Mouse (Mus musculus): Measurements from ENCODE around the gene Smarcb1. TPM values are rescaled to one million over a fixed set of nuclear protein-coding genes. Genes with fewer than 3 reads are reported as not detected.
A peak's percentile ranks its signal among the peaks of the same experiment; 100 is the strongest.

The Smarcb1 gene
- polyA plus RNA-seq, 1 experiment, result 82.1 TPM

DNA sequence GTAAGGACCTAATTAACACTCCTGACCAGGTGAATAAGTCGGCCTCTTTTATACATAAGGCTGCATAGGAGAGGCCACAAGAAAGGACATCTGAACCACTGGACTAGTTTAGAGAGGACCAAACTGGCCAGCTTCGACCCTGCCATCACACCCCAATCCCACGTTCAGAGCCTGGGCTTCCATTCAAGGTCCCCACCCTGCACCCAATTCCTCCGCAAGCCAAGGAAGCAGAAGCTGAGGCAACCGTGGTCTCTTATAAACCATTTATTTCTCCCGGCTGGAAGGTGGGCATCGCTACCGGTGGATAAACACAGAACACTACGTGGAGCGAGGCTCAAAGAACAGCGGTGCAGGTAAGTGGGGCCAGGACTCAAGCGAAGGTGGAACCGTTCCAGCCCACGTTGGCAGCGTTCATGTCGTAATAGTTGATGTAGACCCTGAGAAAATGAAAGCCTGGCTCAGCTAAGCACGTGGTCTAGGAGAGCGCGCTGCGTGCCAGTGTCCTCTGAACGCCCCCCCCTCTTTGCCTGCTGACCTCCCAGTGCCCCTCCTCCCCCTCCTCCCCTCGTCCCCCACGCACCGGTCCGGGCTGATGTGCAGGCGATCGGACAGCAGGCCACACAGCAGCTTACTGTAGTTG is 62.2 kb downstream of the Smarcb1 start:
- DNase-seq (ENCODE audit: extremely low spot score in 1 of 2, low spot score in 1 of 2), result no peak

DNA sequence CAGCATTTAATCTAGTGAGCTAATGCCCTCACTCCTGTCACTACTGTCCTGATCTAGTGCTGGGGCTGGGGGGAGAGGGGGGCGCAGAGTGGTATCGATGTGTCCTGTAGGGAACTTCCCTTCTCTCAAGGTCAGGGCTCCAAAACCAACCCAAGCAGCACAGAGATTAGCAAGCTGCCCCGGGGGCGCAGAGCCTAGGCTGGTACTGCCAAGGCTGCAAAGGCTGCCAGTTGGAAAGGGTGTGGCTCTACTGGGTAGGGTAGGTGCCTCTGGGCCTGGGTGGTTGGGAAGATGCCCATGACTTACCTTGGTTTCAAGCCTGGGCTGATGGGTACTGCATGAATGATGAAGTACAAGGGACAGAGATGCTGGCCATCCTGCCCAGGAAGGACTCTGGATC is 63.8 kb downstream of the Smarcb1 start:
- DNase-seq (ENCODE audit: extremely low spot score in 1 of 2, low spot score in 1 of 2), result no peak

DNA sequence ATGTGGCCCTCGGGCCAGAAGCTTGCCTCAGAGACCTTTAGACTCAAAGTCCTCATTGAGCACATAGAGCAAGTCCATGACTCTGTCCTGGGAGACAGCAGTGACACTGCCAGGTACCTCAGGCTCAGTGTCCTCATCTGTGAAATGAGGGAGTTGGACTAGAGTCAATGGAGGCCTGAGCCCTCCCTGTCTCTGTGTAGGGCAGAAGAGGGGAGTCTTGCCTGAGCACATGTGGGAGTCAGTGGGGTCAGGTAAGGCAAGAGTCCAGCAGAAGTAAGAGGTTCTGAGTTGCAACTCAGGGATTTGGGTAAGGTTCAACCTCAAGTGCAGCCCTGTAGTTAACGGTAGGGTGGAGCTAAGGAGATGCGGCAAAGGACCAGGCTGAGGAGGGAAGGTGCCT is 64.4 kb downstream of the Smarcb1 start:
- no peak for DNase-seq (ENCODE audit: extremely low spot score in 1 of 2, low spot score in 1 of 2)

DNA sequence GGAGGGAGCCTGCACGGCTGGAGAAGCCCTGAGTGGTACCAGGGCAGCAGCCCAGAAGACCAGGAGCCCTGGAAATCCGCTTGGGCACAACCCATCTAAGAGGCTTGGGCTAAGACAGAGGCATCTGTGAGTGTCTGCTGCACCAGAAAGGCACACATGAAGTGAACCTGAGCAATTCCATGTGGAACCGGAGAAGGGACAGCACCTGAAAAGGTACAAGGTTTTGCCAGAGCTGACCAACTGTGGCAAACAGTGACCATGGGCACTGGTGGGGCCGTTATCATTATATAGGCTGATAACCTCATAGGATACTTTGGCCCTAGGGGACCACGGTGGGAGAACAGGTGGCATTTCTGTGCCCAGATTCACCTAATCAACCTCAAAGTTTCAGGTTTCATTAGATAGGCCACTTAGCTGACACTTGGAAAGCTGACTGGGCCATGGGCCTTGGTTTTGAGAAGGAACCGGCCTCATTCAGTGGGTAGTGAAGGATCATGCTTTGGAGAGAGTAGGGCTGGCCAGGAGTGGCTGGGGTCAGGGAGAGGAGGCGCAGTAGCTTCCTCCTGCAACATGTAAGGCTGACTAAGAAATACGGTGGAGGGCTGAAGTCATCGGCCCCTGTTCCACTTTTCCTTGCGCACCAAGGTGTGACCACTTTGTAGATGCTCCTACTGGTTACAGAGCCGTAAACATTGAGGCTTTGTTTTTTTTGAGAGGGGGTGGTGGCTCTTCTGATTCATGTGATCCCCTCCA is 65.1 kb downstream of the Smarcb1 start:
- DNase-seq (ENCODE audit: extremely low spot score in 1 of 2, low spot score in 1 of 2), result no peak

DNA sequence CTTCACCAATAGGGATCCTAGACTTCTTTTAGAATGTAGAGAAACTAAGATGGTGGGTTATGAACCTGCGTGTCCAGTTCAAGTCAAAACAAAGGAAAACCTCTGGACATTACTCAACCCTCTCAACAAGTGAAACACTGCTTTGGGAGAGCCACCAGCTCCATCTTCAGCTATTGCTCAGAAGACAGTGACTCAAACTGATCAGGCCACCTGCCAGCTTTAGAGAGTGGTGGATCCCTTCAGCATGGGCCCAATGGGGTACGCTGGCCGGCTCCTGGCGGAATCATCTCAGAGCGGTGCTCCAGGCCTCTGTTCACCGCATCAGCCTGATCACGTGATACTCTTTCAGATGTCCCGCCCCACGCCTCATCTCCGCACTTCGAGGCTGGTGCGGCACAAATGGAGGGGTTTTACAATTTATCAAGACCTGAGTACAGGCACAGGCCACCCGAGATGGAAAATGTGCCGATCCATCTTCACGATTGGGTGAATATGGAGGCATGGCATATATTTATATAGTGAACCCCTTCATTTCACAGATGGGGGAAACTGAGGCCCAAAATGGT is 65.9 kb downstream of the Smarcb1 start:
- DNase-seq (ENCODE audit: extremely low spot score in 1 of 2, low spot score in 1 of 2), result no peak

DNA sequence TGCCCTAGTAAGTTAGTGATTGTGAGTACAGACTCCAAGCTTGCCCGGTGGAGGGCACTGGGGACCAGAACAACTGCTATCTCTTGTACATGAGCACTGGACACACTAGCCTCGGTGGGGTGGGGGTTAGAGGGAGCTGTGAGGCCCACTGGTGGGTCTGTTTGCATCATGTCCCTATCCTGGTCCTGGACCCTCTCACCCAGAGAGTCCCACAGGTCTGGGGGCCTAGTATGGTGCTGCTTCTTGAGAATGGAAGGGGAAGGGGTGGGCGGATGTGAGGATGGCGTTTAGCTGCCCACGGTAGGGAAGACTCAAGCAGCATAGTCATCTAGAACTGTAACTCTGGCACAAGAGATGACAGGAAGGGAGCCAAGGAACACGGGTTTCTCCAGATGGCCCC is 66.6 kb downstream of the Smarcb1 start:
- DNase-seq (ENCODE audit: extremely low spot score in 1 of 2, low spot score in 1 of 2), result no peak

DNA sequence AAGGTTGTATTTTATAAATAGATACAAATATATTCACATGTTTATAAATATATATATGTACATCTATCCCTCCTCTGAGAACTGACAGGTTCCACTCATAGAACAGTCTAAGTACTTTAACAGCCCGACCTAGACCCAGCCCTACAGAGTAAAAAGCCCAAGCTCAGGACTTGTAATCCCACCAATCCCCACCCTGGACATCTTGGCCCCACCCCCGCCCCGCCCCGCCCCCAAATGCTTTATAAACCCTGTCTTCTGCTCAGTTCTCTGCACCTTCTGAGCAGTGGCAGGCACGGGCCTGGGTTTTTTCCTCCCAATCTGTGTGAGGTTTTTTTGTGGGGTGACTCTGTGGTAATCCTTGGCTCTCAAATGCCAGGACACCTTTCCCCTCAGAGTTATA is 67.3 kb downstream of the Smarcb1 start:
- no peak for DNase-seq (ENCODE audit: extremely low spot score in 1 of 2, low spot score in 1 of 2)

DNA sequence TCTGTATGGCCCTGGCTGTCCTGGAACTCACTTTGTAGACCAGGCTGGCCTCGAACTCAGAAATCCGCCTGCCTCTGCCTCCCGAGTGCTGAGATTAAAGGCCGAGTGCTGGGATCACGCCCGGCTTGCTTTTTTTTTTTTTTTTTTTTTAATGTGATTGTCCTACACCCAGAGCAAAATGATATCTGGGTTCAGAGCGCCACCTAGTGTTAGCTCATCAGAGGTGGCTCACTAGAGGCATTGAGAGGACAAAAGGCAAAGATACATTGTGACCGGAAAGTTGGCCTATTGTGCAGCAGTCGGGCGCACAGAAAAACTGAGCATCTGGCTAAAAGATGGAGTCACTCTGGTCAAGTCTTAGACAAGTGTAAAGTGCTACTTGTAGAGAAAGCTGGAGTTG is 68.0 kb downstream of the Smarcb1 start:
- peak; percentile 72 to 95 for DNase-seq (ENCODE audit: extremely low spot score in 1 of 2, low spot score in 1 of 2)

DNA sequence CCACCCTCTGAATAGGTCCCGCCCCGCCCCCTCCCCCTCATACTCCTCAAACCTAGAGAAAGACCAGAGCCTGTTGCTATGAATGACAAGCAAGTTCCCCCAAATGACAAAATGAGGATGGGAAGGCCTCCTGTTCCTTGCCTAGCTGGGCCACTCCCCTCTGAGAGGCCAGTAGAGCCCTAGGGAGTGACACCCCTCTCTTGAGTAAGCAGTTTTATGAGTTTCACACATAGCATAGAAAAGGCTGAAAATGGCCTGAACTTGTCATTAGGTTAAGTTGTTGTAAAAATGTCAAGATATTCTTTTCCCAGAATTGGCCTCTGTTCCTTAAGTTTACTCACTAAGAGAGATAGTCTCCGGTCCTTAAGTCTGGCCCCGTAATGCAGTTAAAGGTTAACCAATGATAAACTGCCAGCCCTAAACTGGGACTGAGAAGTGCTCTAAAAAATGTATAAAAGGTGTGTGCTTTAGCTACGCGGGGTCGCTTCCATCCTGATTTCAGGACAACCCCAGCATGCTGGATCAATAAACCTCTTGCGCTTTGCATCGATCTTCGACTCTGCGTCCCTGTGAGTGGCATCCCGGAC is 68.8 kb downstream of the Smarcb1 start:
- no peak for DNase-seq (ENCODE audit: extremely low spot score in 1 of 2, low spot score in 1 of 2)

DNA sequence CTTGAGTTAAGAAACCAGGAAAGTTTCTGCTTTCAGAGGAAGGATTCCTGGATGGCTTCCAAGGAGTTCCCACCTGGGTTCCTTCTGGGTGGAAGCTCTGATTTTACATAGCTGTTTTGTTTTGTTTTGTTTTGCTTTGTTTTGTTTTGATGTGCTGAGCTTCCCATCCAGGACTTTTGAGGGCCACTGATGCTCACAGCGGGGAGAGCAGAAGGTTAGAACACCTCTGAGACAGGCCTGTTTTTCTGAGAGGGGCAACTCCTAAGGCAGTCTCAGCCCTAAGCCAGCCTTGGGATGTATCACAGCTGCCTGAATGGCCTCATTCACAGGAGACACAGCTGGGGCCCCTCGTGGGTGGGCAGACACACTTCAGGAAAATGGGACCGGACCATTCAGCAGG is 69.7 kb downstream of the Smarcb1 start:
- DNase-seq (ENCODE audit: extremely low spot score in 1 of 2, low spot score in 1 of 2), result no peak

DNA sequence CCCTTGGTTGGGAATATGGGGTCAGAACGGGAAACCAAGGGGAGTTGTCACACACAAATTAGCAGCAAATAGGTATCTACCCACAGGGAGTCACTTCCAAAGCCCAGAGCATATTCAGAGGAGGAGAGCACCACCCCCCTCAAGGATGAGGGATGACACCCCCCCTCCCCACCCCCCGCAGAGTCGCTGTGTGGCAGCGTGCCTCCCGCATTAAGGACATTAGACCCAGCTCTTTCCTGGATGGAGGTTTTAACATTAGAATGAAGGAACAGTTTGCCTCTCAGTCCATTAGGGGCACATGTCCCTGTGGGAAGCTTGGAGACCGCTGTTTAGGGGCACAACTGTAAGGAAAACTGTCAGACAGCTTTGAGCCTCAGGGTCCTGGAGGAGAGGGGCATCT is 70.3 kb downstream of the Smarcb1 start:
- no peak for DNase-seq (ENCODE audit: extremely low spot score in 1 of 2, low spot score in 1 of 2)

DNA sequence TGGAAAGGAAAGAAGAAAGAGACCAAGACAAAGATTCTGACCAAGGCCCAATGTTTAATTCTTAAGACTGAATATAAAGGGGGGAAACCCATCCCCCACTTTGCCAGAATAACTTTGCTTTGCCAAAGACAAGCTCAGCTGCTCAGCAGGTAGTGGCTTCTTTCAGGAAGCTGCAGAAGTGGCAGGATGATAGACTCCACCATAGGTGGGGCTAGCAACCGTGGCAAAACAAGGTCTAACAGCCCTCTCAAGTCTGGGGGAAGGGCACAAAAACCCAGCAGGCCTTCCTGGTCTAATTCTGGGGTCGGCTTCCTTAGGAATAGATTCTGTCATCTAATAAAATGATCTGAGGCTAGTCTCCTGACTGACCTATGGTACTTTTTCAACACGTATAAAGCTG is 73.0 kb downstream of the Smarcb1 start:
- no peak for DNase-seq (ENCODE audit: extremely low spot score in 1 of 2, low spot score in 1 of 2)

Other genes starting within 250 kb of the Smarcb1 start
- 50.9 and 57.4 TPM in 2 replicates for gene Cabin1, start 157.3 kb downstream of the Smarcb1 start, polyA plus RNA-seq (2012; rRNA removed)
- 69.6 and 80.8 TPM in 2 replicates for gene Ddt, start 148.2 kb downstream of the Smarcb1 start, polyA plus RNA-seq (2012; rRNA removed)
- gene Gm20441, start 140.7 kb downstream of the Smarcb1 start, polyA plus RNA-seq (2012; rRNA removed), result not detected in 2 replicates
- gene Gstt3, start 140.2 kb downstream of the Smarcb1 start, polyA plus RNA-seq (2012; rRNA removed), result 8.6 and 10.4 TPM in 2 replicates
- gene Gstt1, start 123.0 kb downstream of the Smarcb1 start, polyA plus RNA-seq (2012; rRNA removed), result 29.8 and 39.9 TPM in 2 replicates
- gene Gstt4, start 99.1 kb downstream of the Smarcb1 start, polyA plus RNA-seq (2012; rRNA removed), result not detected in 2 replicates
- gene Gstt2, start 84.2 kb downstream of the Smarcb1 start, polyA plus RNA-seq (2012; rRNA removed), result 17.8 and 20.9 TPM in 2 replicates
- 1,072 and 1,398 TPM in 2 replicates for gene Mif, start 61.4 kb downstream of the Smarcb1 start, polyA plus RNA-seq (2012; rRNA removed)
- 5.3 and 6.5 TPM in 2 replicates for gene Derl3, start 28.2 kb downstream of the Smarcb1 start, polyA plus RNA-seq (2012; rRNA removed)
- 453 and 546 TPM in 2 replicates for gene Chchd10, start 11.5 kb upstream of the Smarcb1 start, polyA plus RNA-seq (2012; rRNA removed)
- gene Mmp11, start 14.9 kb upstream of the Smarcb1 start, polyA plus RNA-seq (2012; rRNA removed), result 2.3 and 2.5 TPM in 2 replicates
- gene Gm867, start 19.1 kb upstream of the Smarcb1 start, polyA plus RNA-seq (2012; rRNA removed), result 0.16 and 0.36 TPM in 2 replicates
- gene Vpreb3, start 21.4 kb upstream of the Smarcb1 start, polyA plus RNA-seq (2012; rRNA removed), result not detected in 2 replicates
- 0.23 and 0.36 TPM in 2 replicates for gene Gm5134, start 32.9 kb upstream of the Smarcb1 start, polyA plus RNA-seq (2012; rRNA removed)
- 8.8 and 9.7 TPM in 2 replicates for gene Zfp280b, start 111.0 kb upstream of the Smarcb1 start, polyA plus RNA-seq (2012; rRNA removed)
- gene Slc5a4b, start 189.3 kb upstream of the Smarcb1 start, polyA plus RNA-seq (2012; rRNA removed), result not detected in 2 replicates
- 0.06 and 0.16 TPM in 2 replicates for gene Slc5a4a, start 225.8 kb upstream of the Smarcb1 start, polyA plus RNA-seq (2012; rRNA removed)